Comparison of ENCODE assay signal across 16 mouse cellular contexts in genomic region chr13:54923705-54924104, GRCm38 (mm10). TPM values are rescaled to one million over a fixed set of nuclear protein-coding genes. Genes with fewer than 3 reads are reported as not detected.
"Had no signal": no experiment of that assay in that cellular context is flagged by ENCODE, and none has a peak within 500 bp of the region (broad histone marks: within the 10 kb centered on the region; RNA-seq: fewer than 3 reads in every experiment).

No protein-coding gene starts in this region.

- DNase-seq: cerebellum, adult 8-10 months; cerebellum, adult 9-10 months; cerebellum, adult 9-11 months; cerebellum, postnatal 25 days; cerebellum, postnatal 36 days; embryo, embryonic 11 days; forebrain, postnatal 0 days; gastrocnemius, adult 2 months; gastrocnemius, postnatal 10 days; gastrocnemius, postnatal 14 days; gastrocnemius, postnatal 25 days; gastrocnemius, postnatal 36 days; heart, adult 11 months; heart, adult 18-20 months; heart, adult 2 months had no signal

RNA-seq across cellular contexts. Expression of gene Unc5a, which starts 25.5 kb away (rescaled TPM):
- total RNA-seq: granulocyte monocyte progenitor cell, adult 5-6 weeks had no signal
